ENCODE assay signal across 8 mouse cellular contexts in genomic region chr14:26667991-26668370, GRCm38 (mm10). TPM values are rescaled to one million over a fixed set of nuclear protein-coding genes. Genes with fewer than 3 reads are reported as not detected.
DNase-seq lines count a peak whose midpoint lies in the region; ATAC-seq and TF ChIP-seq lines count a peak whose summit lies in the region.

No protein-coding gene starts in this region.

- TF ChIP-seq CTCF in C2C12 (IDR thresholded peaks at IDR 0.05; ENCODE audit: control insufficient read depth, insufficient read depth, insufficient read length): no peak
- TF ChIP-seq CTCF in liver, embryonic 14.5 days (IDR thresholded peaks at IDR 0.05; ENCODE audit: low read depth): no peak

- peaks cover 35% of the 10 kb centered on the region for H3K79me3 ChIP-seq in C2C12 (ENCODE audit: low read depth)

- peaks cover 46% of the 10 kb centered on the region for H3K79me2 ChIP-seq in C2C12 (ENCODE audit: control insufficient read depth, insufficient read depth)

- 20% methylated on average over 6 of the region's 6 CpGs for WGBS in heart, embryonic 11.5 days (ENCODE audit: insufficient replicate concordance)
- WGBS in forebrain, embryonic 12.5 days: 25% methylated on average over 6 of the region's 6 CpGs
- WGBS in liver, embryonic 14.5 days (ENCODE audit: insufficient replicate concordance): 12% methylated on average over 6 of the region's 6 CpGs

- no peak for ATAC-seq in heart, embryonic 11.5 days (replicated peaks; ENCODE audit: insufficient number of reproducible peaks, low FRiP score, low TSS enrichment)
- no peak for ATAC-seq in forebrain, embryonic 12.5 days (ENCODE audit: low FRiP score)
- no peak for ATAC-seq in liver, embryonic 14.5 days (ENCODE audit: insufficient read depth)
- ATAC-seq in frontal cortex, adult (ENCODE audit: low TSS enrichment): no peak

- H3K9ac ChIP-seq in heart, embryonic 11.5 days (ENCODE audit: low read depth, low read length): peak overlapping the region; percentile 90
- peak overlapping the region; percentile 85 for H3K9ac ChIP-seq in forebrain, embryonic 12.5 days
- peak overlapping the region; percentile 72 for H3K9ac ChIP-seq in liver, embryonic 14.5 days (replicated peaks)

- no peaks in the 10 kb centered on the region for H3K27me3 ChIP-seq in heart, embryonic 11.5 days (ENCODE audit: control insufficient read depth, insufficient read depth, low read length)
- no peaks in the 10 kb centered on the region for H3K27me3 ChIP-seq in C2C12 (ENCODE audit: control insufficient read depth, insufficient read depth, insufficient read length)
- H3K27me3 ChIP-seq in forebrain, embryonic 12.5 days: no peaks in the 10 kb centered on the region
- H3K27me3 ChIP-seq in liver, embryonic 14.5 days (ENCODE audit: control insufficient read depth, insufficient read depth, low read length): no peaks in the 10 kb centered on the region

- H3K4me1 ChIP-seq in heart, embryonic 11.5 days (ENCODE audit: control insufficient read depth, insufficient read depth, low read length): peaks cover 15% of the 10 kb centered on the region; the same call in 1 of the 2 replicates
- H3K4me1 ChIP-seq in forebrain, embryonic 12.5 days: peaks cover 30% of the 10 kb centered on the region
- H3K4me1 ChIP-seq in liver, embryonic 14.5 days (replicated peaks; ENCODE audit: control insufficient read depth in 2 of 2, insufficient read depth in 2 of 2, low read length in 1 of 2): peaks cover 12 to 21% of the 10 kb centered on the region in 2 experiments; a peak in 3 of 4 replicates

- peaks cover 5% of the 10 kb centered on the region for H3K36me3 ChIP-seq in heart, embryonic 11.5 days (ENCODE audit: control insufficient read depth, insufficient read depth, low read length)
- peaks cover 28% of the 10 kb centered on the region for H3K36me3 ChIP-seq in C2C12 (ENCODE audit: control insufficient read depth, insufficient read depth)
- peaks cover 23% of the 10 kb centered on the region; the same call in 1 of the 2 replicates for H3K36me3 ChIP-seq in forebrain, embryonic 12.5 days (replicated peaks)
- H3K36me3 ChIP-seq in liver, embryonic 14.5 days (replicated peaks; ENCODE audit: control insufficient read depth, insufficient read depth, low read depth): peaks cover 23% of the 10 kb centered on the region

- H3K4me2 ChIP-seq in heart, embryonic 11.5 days: peak overlapping the region; percentile 87
- H3K4me2 ChIP-seq in forebrain, embryonic 12.5 days: peak overlapping the region; percentile 99
- H3K4me2 ChIP-seq in liver, embryonic 14.5 days (ENCODE audit: low read depth): peak overlapping the region; percentile 76

- no peak for DNase-seq in heart, adult 18-20 months
- no peak for DNase-seq in liver, embryonic 14.5 days (ENCODE audit: low read depth in 3 of 3, low spot score in 3 of 3)
- DNase-seq in urinary bladder, postnatal 14 days (ENCODE audit: low spot score): no peak
- no peak for DNase-seq in ovary, postnatal 14 days (ENCODE audit: low spot score)

- TF ChIP-seq EP300 in liver, embryonic 14.5 days (IDR thresholded peaks at IDR 0.05; ENCODE audit: low read depth): no peak

- peak overlapping the region; percentile 90 for H3ac ChIP-seq in C2C12 (ENCODE audit: control insufficient read depth, insufficient read length, low read depth)

- H3K4me3 ChIP-seq in heart, embryonic 11.5 days (ENCODE audit: low read depth, low read length): peak overlapping the region; percentile 97
- peak overlapping the region; percentile 87 for H3K4me3 ChIP-seq in C2C12 (ENCODE audit: insufficient read depth, poor library complexity, severe bottlenecking)
- H3K4me3 ChIP-seq in forebrain, embryonic 12.5 days (replicated peaks): peak overlapping the region; percentile 83
- peak overlapping the region; percentile 68 to 95 for H3K4me3 ChIP-seq in liver, embryonic 14.5 days (ENCODE audit: insufficient read depth in 1 of 2, low read depth in 2 of 2, low read length in 2 of 2)

- no peaks in the 10 kb centered on the region for H3K9me3 ChIP-seq in heart, embryonic 11.5 days (replicated peaks; ENCODE audit: control insufficient read depth, low read length)
- no peaks in the 10 kb centered on the region for H3K9me3 ChIP-seq in forebrain, embryonic 12.5 days
- H3K9me3 ChIP-seq in liver, embryonic 14.5 days (ENCODE audit: control insufficient read depth, low read length): no peaks in the 10 kb centered on the region

- H3K27ac ChIP-seq in heart, embryonic 11.5 days (ENCODE audit: low read depth, low read length): no peak overlapping the region
- H3K27ac ChIP-seq in forebrain, embryonic 12.5 days: no peak overlapping the region
- peak overlapping the region; percentile 85 for H3K27ac ChIP-seq in liver, embryonic 14.5 days

TF ChIP-seq in C2C12, 6 proteins besides CTCF, POLR2A, EP300 and RAD21:
- no peak for TF ChIP-seq FOSL1 (IDR thresholded peaks at IDR 0.05; ENCODE audit: insufficient read depth, low read length, poor library complexity, severe bottlenecking)
- no peak for TF ChIP-seq MAX (IDR thresholded peaks at IDR 0.05)
- no peak for TF ChIP-seq CEBPB (IDR thresholded peaks at IDR 0.05; ENCODE audit: low read depth)
- no peak for TF ChIP-seq USF1 (IDR thresholded peaks at IDR 0.05; ENCODE audit: low read depth)
- no peak for TF ChIP-seq MYOG (IDR thresholded peaks at IDR 0.05; ENCODE audit: control insufficient read depth, extremely low read depth, insufficient read length)
- no peak for TF ChIP-seq MYOD1 (IDR thresholded peaks at IDR 0.05; ENCODE audit: control insufficient read depth, insufficient read length, low read depth)

RNA-seq across cellular contexts. Expression of gene Pde12, which starts 1.7 kb away (rescaled TPM):
- polyA plus RNA-seq in heart, embryonic 11.5 days (2014; fragmentation: Nextera tagmentation; extraction: Ambion mirVana): 11.0 and 11.4 TPM in 2 replicates
- total RNA-seq in heart, adult 18-20 months (2021): 1 to 10 TPM; 5.3 to 5.5 TPM
- polyA plus RNA-seq in C2C12 (2012; fragmentation: generic; extraction: Trizol): 4.7 TPM
- 12.9 TPM in 2 replicates for polyA plus RNA-seq in forebrain, embryonic 12.5 days (2016; fragmentation: Nextera tagmentation; extraction: Ambion mirVana)
- polyA plus RNA-seq in liver, embryonic 14.5 days (2012; rRNA removed): 3.2 and 3.4 TPM in 2 replicates
- polyA plus RNA-seq in liver, embryonic 14.5 days (2014; fragmentation: Nextera tagmentation; extraction: Ambion mirVana): 6.5 and 7.3 TPM in 2 replicates

RNA-seq across cellular contexts. Expression of gene Dnah12, which starts 25.1 kb away (rescaled TPM):
- 0.03 and 0.25 TPM in 2 replicates for polyA plus RNA-seq in heart, embryonic 11.5 days (2014; fragmentation: Nextera tagmentation; extraction: Ambion mirVana)
- under 1 TPM; 0.15 to 0.31 TPM for total RNA-seq in heart, adult 18-20 months (2021)
- polyA plus RNA-seq in C2C12 (2012; fragmentation: generic; extraction: Trizol): under 0.01 TPM
- polyA plus RNA-seq in forebrain, embryonic 12.5 days (2016; fragmentation: Nextera tagmentation; extraction: Ambion mirVana): not detected in 2 replicates
- 0.01 TPM in 2 replicates for polyA plus RNA-seq in liver, embryonic 14.5 days (2012; rRNA removed)
- polyA plus RNA-seq in liver, embryonic 14.5 days (2014; fragmentation: Nextera tagmentation; extraction: Ambion mirVana): 0.03 TPM in 2 replicates

RNA-seq across cellular contexts. Expression of gene Arf4, which starts 30.1 kb away (rescaled TPM):
- polyA plus RNA-seq in heart, embryonic 11.5 days (2014; fragmentation: Nextera tagmentation; extraction: Ambion mirVana): 479 and 484 TPM in 2 replicates
- 10 to 100 TPM; 74.7 to 77.3 TPM for total RNA-seq in heart, adult 18-20 months (2021)
- polyA plus RNA-seq in C2C12 (2012; fragmentation: generic; extraction: Trizol): 155 TPM
- polyA plus RNA-seq in forebrain, embryonic 12.5 days (2016; fragmentation: Nextera tagmentation; extraction: Ambion mirVana): 560 and 584 TPM in 2 replicates
- polyA plus RNA-seq in liver, embryonic 14.5 days (2012; rRNA removed): 37.7 and 51.2 TPM in 2 replicates
- polyA plus RNA-seq in liver, embryonic 14.5 days (2014; fragmentation: Nextera tagmentation; extraction: Ambion mirVana): 139 and 140 TPM in 2 replicates
